Mouse (Mus musculus): ENCODE measurements around the gene Nol10.

- TF ChIP-seq POLR2A (IDR thresholded peaks at IDR 0.05; ENCODE audit: insufficient read length, low read depth), result no peak
- no peak for TF ChIP-seq REST (IDR thresholded peaks at IDR 0.05; ENCODE audit: insufficient read depth, insufficient read length)
- no peak for TF ChIP-seq TCF3 (IDR thresholded peaks at IDR 0.05; ENCODE audit: insufficient read length, low read depth)
- no peak for TF ChIP-seq USF1 (IDR thresholded peaks at IDR 0.05; ENCODE audit: low read depth)
- no peak for TF ChIP-seq TCF12 (IDR thresholded peaks at IDR 0.05; ENCODE audit: insufficient read depth, poor library complexity, severe bottlenecking)
- TF ChIP-seq MYOD1 (IDR thresholded peaks at IDR 0.05; ENCODE audit: control insufficient read depth in 1 of 3, insufficient read length in 2 of 3, low read depth in 2 of 3), result no peak
- TF ChIP-seq E2F4 (IDR thresholded peaks at IDR 0.05; ENCODE audit: insufficient read depth), result no peak
- no peak for TF ChIP-seq MAX (IDR thresholded peaks at IDR 0.05; ENCODE audit: low read depth)
Observed at GRCm38 (mm10) chr12:17473862-17474261, 125.6 kb downstream of the Nol10 start.
